In genomic region chr19:55232136-55232535, GRCm38 (mm10) we compare ENCODE assay signal across 13 mouse cellular contexts. TPM values are rescaled to one million over a fixed set of nuclear protein-coding genes. Genes with fewer than 3 reads are reported as not detected.
DNase-seq lines count a peak whose midpoint lies in the region; ATAC-seq and TF ChIP-seq lines count a peak whose summit lies in the region.
"Had no signal": no experiment of that assay in that cellular context is flagged by ENCODE, and none has a peak within 500 bp of the region (broad histone marks: within the 10 kb centered on the region; RNA-seq: fewer than 3 reads in every experiment).

No protein-coding gene starts in this region.

- TF ChIP-seq CTCF in lung, adult 2 months (IDR thresholded peaks at IDR 0.05; ENCODE audit: insufficient read depth, low read length): no peak

- H3K36me3 ChIP-seq in liver, embryonic 12.5 days: no peaks in the 10 kb centered on the region
- no peaks in the 10 kb centered on the region for H3K36me3 ChIP-seq in hindbrain, embryonic 10.5 days

- 16% methylated on average over 8 of the region's 8 CpGs for WGBS in lung, adult 2 months
- 56% methylated on average over 8 of the region's 8 CpGs for WGBS in liver, embryonic 12.5 days (ENCODE audit: insufficient replicate concordance)
- WGBS in hindbrain, embryonic 10.5 days: 51% methylated on average over 8 of the region's 8 CpGs

- TF ChIP-seq POLR2A in lung, adult 2 months (IDR thresholded peaks at IDR 0.05; ENCODE audit: borderline replicate concordance, extremely low read depth, low read depth, low read length): no peak

- no peak overlapping the region for H3K4me3 ChIP-seq in lung, adult 2 months (replicated peaks; ENCODE audit: extremely low read depth, low read depth, low read length)
- no peak overlapping the region for H3K4me3 ChIP-seq in liver, embryonic 12.5 days
- no peak overlapping the region for H3K4me3 ChIP-seq in hindbrain, embryonic 10.5 days
- H3K4me3 ChIP-seq: forebrain, embryonic 13.5 days had no signal

- no peaks in the 10 kb centered on the region for H3K27me3 ChIP-seq in liver, embryonic 12.5 days (replicated peaks)
- H3K27me3 ChIP-seq in hindbrain, embryonic 10.5 days (ENCODE audit: insufficient read depth, poor library complexity, severe bottlenecking): no peaks in the 10 kb centered on the region
- H3K27me3 ChIP-seq: forebrain, embryonic 13.5 days had no signal

- H3K9ac ChIP-seq in liver, embryonic 12.5 days: no peak overlapping the region
- H3K9ac ChIP-seq: forebrain, embryonic 13.5 days had no signal

- peak; percentile 45 to 59 for DNase-seq in lung, adult 18-20 months
- no peak for DNase-seq in lung, adult 2 months
- peak; percentile 40 for DNase-seq in heart, adult 8-10 months (ENCODE audit: low spot score)
- DNase-seq in hindbrain, embryonic 10.5 days (ENCODE audit: low spot score): no peak
- DNase-seq in right cerebral cortex, postnatal 36 days (ENCODE audit: low spot score in 2 of 2): no peak
- DNase-seq: cerebellum, adult 18-20 months; thymus, adult 2 months had no signal

- H3K4me1 ChIP-seq in lung, adult 2 months (ENCODE audit: control insufficient read depth, insufficient read depth, low read length): no peaks in the 10 kb centered on the region
- H3K4me1 ChIP-seq in liver, embryonic 12.5 days: peaks cover 35% of the 10 kb centered on the region
- H3K4me1 ChIP-seq in hindbrain, embryonic 10.5 days (replicated peaks): peaks cover 3% of the 10 kb centered on the region; the same call in 1 of the 2 replicates
- H3K4me1 ChIP-seq: forebrain, embryonic 13.5 days had no signal

- H3K9me3 ChIP-seq in liver, embryonic 12.5 days (replicated peaks): no peaks in the 10 kb centered on the region
- no peaks in the 10 kb centered on the region for H3K9me3 ChIP-seq in hindbrain, embryonic 10.5 days
- H3K9me3 ChIP-seq: forebrain, embryonic 13.5 days had no signal

- peak overlapping the region; percentile 6; the same call in 1 of the 2 replicates for H3K27ac ChIP-seq in liver, embryonic 12.5 days
- no peak overlapping the region for H3K27ac ChIP-seq in hindbrain, embryonic 10.5 days
- H3K27ac ChIP-seq: forebrain, embryonic 13.5 days had no signal

- peak; percentile 56 for ATAC-seq in liver, embryonic 12.5 days
- ATAC-seq in neutrophil, adult 5-6 weeks (ENCODE audit: extremely low read depth, insufficient number of reproducible peaks, low FRiP score, poor library complexity, severe bottlenecking): peak; percentile 86
- ATAC-seq in CD4-positive, CD25-positive, alpha-beta regulatory T cell, adult 4 months: no peak
- ATAC-seq: forebrain, embryonic 13.5 days had no signal

- no peak overlapping the region for H3K4me2 ChIP-seq in liver, embryonic 12.5 days
- H3K4me2 ChIP-seq: forebrain, embryonic 13.5 days had no signal

RNA-seq across cellular contexts. Expression of gene Gucy2g, which starts 8.9 kb away (rescaled TPM):
- 0.32 TPM in 2 replicates for polyA plus RNA-seq in lung, adult 2 months (2012; rRNA removed)
- total RNA-seq in heart, adult 8-10 months (2022): not detected
- 0.04 TPM in 1 of 2 replicates, not detected in the other for polyA plus RNA-seq in liver, embryonic 12.5 days (2016; fragmentation: Nextera tagmentation; extraction: Ambion mirVana)
- total RNA-seq in neutrophil, adult 5-6 weeks (2017): not detected in 2 replicates
- not detected in 2 replicates for polyA plus RNA-seq in hindbrain, embryonic 10.5 days (2016; fragmentation: Nextera tagmentation; extraction: Ambion mirVana)
- polyA plus RNA-seq in CD4-positive, CD25-positive, alpha-beta regulatory T cell, adult 4 months (2017; shearing (Covaris generic)): under 1 TPM in 1 of 2 experiments, not detected in 1; 0.15 TPM
- polyA plus RNA-seq: forebrain, embryonic 13.5 days; neural tube, embryonic 11.5 days had no signal

RNA-seq across cellular contexts. Expression of gene Acsl5, which starts 19.6 kb away (rescaled TPM):
- 34.4 and 53.2 TPM in 2 replicates for polyA plus RNA-seq in lung, adult 2 months (2012; rRNA removed)
- 10 to 100 TPM; 10.8 to 12.4 (median 11.5) TPM for total RNA-seq in heart, adult 8-10 months (2022)
- polyA plus RNA-seq in liver, embryonic 12.5 days (2016; fragmentation: Nextera tagmentation; extraction: Ambion mirVana): 110 and 115 TPM in 2 replicates
- 92.0 and 131 TPM in 2 replicates for total RNA-seq in neutrophil, adult 5-6 weeks (2017)
- polyA plus RNA-seq in hindbrain, embryonic 10.5 days (2016; fragmentation: Nextera tagmentation; extraction: Ambion mirVana): 20.5 and 24.0 TPM in 2 replicates
- polyA plus RNA-seq in CD4-positive, CD25-positive, alpha-beta regulatory T cell, adult 4 months (2017; shearing (Covaris generic)): 10 to 100 TPM; 66.4 to 83.1 TPM

RNA-seq across cellular contexts. Expression of gene Tectb, which starts 51.6 kb away (rescaled TPM):
- polyA plus RNA-seq in lung, adult 2 months (2012; rRNA removed): 0.09 and 0.32 TPM in 2 replicates
- under 1 TPM; 0.14 to 0.41 (median 0.29) TPM for total RNA-seq in heart, adult 8-10 months (2022)
- 0.05 and 0.06 TPM in 2 replicates for polyA plus RNA-seq in liver, embryonic 12.5 days (2016; fragmentation: Nextera tagmentation; extraction: Ambion mirVana)
- not detected in 2 replicates for total RNA-seq in neutrophil, adult 5-6 weeks (2017)
- not detected in 2 replicates for polyA plus RNA-seq in hindbrain, embryonic 10.5 days (2016; fragmentation: Nextera tagmentation; extraction: Ambion mirVana)
- not detected for polyA plus RNA-seq in CD4-positive, CD25-positive, alpha-beta regulatory T cell, adult 4 months (2017; shearing (Covaris generic))
- total RNA-seq: ES-E14 had no signal
- polyA plus RNA-seq: neural tube, embryonic 11.5 days had no signal

Comparison
In these comparisons a context has a peak if more than half of its experiments do, and no peak if none do; other contexts are left out.
1. DNase-seq: peak in lung, adult 18-20 months (2 of 2) and heart, adult 8-10 months (single experiment); none in lung, adult 2 months (single experiment), hindbrain, embryonic 10.5 days (single experiment) and right cerebral cortex, postnatal 36 days (0 of 2).